In genomic region chr5:24443927-24444326, GRCm38 (mm10) we compare ENCODE assay signal across 8 mouse cellular contexts. TPM values are rescaled to one million over a fixed set of nuclear protein-coding genes. Genes with fewer than 3 reads are reported as not detected.
DNase-seq lines count a peak whose midpoint lies in the region; ATAC-seq and TF ChIP-seq lines count a peak whose summit lies in the region.

No protein-coding gene starts in this region.

- TF ChIP-seq POLR2A in liver, adult 2 months (IDR thresholded peaks at IDR 0.05; ENCODE audit: extremely low read depth, insufficient read depth, low read length) = no peak
- TF ChIP-seq POLR2A in lung, adult 2 months (IDR thresholded peaks at IDR 0.05; ENCODE audit: borderline replicate concordance, extremely low read depth, low read depth, low read length) = no peak

- no peaks in the 10 kb centered on the region for H3K9me3 ChIP-seq in embryonic facial prominence, embryonic 13.5 days
- H3K9me3 ChIP-seq in intestine, embryonic 15.5 days = no peaks in the 10 kb centered on the region
- no peaks in the 10 kb centered on the region for H3K9me3 ChIP-seq in neural tube, embryonic 14.5 days (ENCODE audit: control insufficient read depth, low read length)

- H3K79me2 ChIP-seq in liver, adult 2 months (ENCODE audit: control insufficient read depth, insufficient read depth, low read length) = peaks cover 7% of the 10 kb centered on the region; the same call in 1 of the 2 replicates

- no peaks in the 10 kb centered on the region for H3K27me3 ChIP-seq in liver, adult 2 months (ENCODE audit: control insufficient read depth, insufficient read depth, low read length)
- H3K27me3 ChIP-seq in embryonic facial prominence, embryonic 13.5 days = 0 out of 2 replicates have a peak, but pooled peaks cover 3% of the 10 kb centered on the region
- no peaks in the 10 kb centered on the region for H3K27me3 ChIP-seq in intestine, embryonic 15.5 days (replicated peaks)
- no peaks in the 10 kb centered on the region; the same call in 1 of the 2 replicates for H3K27me3 ChIP-seq in neural tube, embryonic 14.5 days (ENCODE audit: control insufficient read depth, insufficient read depth, low read length)

- no peak for TF ChIP-seq CTCF in liver, adult 2 months (IDR thresholded peaks at IDR 0.05; ENCODE audit: low read depth, low read length)
- no peak for TF ChIP-seq CTCF in lung, adult 2 months (IDR thresholded peaks at IDR 0.05; ENCODE audit: insufficient read depth, low read length)

- DNase-seq in liver, adult 2 months (ENCODE audit: extremely low read depth, low read depth, low spot score) = no peak
- no peak for DNase-seq in liver
- DNase-seq in right cerebral cortex, postnatal 14 days = no peak
- no peak for DNase-seq in ovary, postnatal 14 days (ENCODE audit: low spot score)
- DNase-seq in lung, adult 2 months = no peak

- no peak overlapping the region for H3K27ac ChIP-seq in liver, adult 2 months (replicated peaks; ENCODE audit: insufficient read depth, low read depth, low read length)
- 0 out of 2 replicates have a peak overlapping the region, but pooled peaks have one; percentile 92 for H3K27ac ChIP-seq in embryonic facial prominence, embryonic 13.5 days
- H3K27ac ChIP-seq in intestine, embryonic 15.5 days = no peak overlapping the region
- no peak overlapping the region for H3K27ac ChIP-seq in neural tube, embryonic 14.5 days (ENCODE audit: low read depth, low read length)

- peak overlapping the region; percentile 8; the same call in 1 of the 2 replicates for H3K4me3 ChIP-seq in liver, adult 2 months (ENCODE audit: insufficient read depth, low read depth, low read length)
- H3K4me3 ChIP-seq in embryonic facial prominence, embryonic 13.5 days = peak overlapping the region; percentile 93
- H3K4me3 ChIP-seq in intestine, embryonic 15.5 days (replicated peaks) = peak overlapping the region; percentile 96
- peak overlapping the region; percentile 89 for H3K4me3 ChIP-seq in neural tube, embryonic 14.5 days (ENCODE audit: low read depth, low read length)
- no peak overlapping the region for H3K4me3 ChIP-seq in lung, adult 2 months (replicated peaks; ENCODE audit: extremely low read depth, low read depth, low read length)

- peaks cover 17% of the 10 kb centered on the region for H3K4me1 ChIP-seq in liver, adult 2 months (ENCODE audit: control insufficient read depth, insufficient read depth, low read length)
- H3K4me1 ChIP-seq in embryonic facial prominence, embryonic 13.5 days = peaks cover 35% of the 10 kb centered on the region
- peaks cover 31% of the 10 kb centered on the region for H3K4me1 ChIP-seq in intestine, embryonic 15.5 days (replicated peaks)
- peaks cover 19% of the 10 kb centered on the region for H3K4me1 ChIP-seq in neural tube, embryonic 14.5 days (ENCODE audit: control insufficient read depth, insufficient read depth, low read length)
- H3K4me1 ChIP-seq in lung, adult 2 months (ENCODE audit: control insufficient read depth, insufficient read depth, low read length) = peaks cover 8% of the 10 kb centered on the region

- ATAC-seq in embryonic facial prominence, embryonic 13.5 days (ENCODE audit: insufficient number of reproducible peaks, insufficient read depth, low FRiP score, low TSS enrichment, low read depth) = no peak
- ATAC-seq in intestine, embryonic 15.5 days = no peak
- no peak for ATAC-seq in neural tube, embryonic 14.5 days (ENCODE audit: low read depth)

- WGBS in liver, adult 2 months = 86% methylated on average over 12 of the region's 12 CpGs
- WGBS in embryonic facial prominence, embryonic 13.5 days = 81% methylated on average over 12 of the region's 12 CpGs
- WGBS in intestine, embryonic 15.5 days = 83% methylated on average over 12 of the region's 12 CpGs
- 89% methylated on average over 12 of the region's 12 CpGs for WGBS in neural tube, embryonic 14.5 days
- WGBS in lung, adult 2 months = 83% methylated on average over 12 of the region's 12 CpGs

- no peak overlapping the region; the same call in 1 of the 2 replicates for H3K9ac ChIP-seq in liver, adult 2 months (ENCODE audit: low read depth, low read length)
- peak overlapping the region; percentile 96 for H3K9ac ChIP-seq in embryonic facial prominence, embryonic 13.5 days
- H3K9ac ChIP-seq in intestine, embryonic 15.5 days = peak overlapping the region; percentile 97
- H3K9ac ChIP-seq in neural tube, embryonic 14.5 days (replicated peaks; ENCODE audit: low read depth, low read length) = peak overlapping the region; percentile 91; the same call in 1 of the 2 replicates

- peak overlapping the region; percentile 92 for H3K4me2 ChIP-seq in embryonic facial prominence, embryonic 13.5 days
- H3K4me2 ChIP-seq in intestine, embryonic 15.5 days (replicated peaks) = peak overlapping the region; percentile 85
- H3K4me2 ChIP-seq in neural tube, embryonic 14.5 days (ENCODE audit: low read depth, low read length) = peak overlapping the region; percentile 89

- no peaks in the 10 kb centered on the region; the same call in 1 of the 2 replicates for H3K36me3 ChIP-seq in liver, adult 2 months (ENCODE audit: control insufficient read depth, insufficient read depth, low read length)
- peaks cover 49% of the 10 kb centered on the region for H3K36me3 ChIP-seq in embryonic facial prominence, embryonic 13.5 days
- H3K36me3 ChIP-seq in intestine, embryonic 15.5 days = peaks cover 33% of the 10 kb centered on the region
- H3K36me3 ChIP-seq in neural tube, embryonic 14.5 days (ENCODE audit: control insufficient read depth, insufficient read depth, low read length) = peaks cover 11% of the 10 kb centered on the region

RNA-seq across cellular contexts. Expression of gene Fastk, which starts 1.2 kb away (rescaled TPM):
- 22.3 and 28.5 TPM in 2 replicates for total RNA-seq in liver, adult 2 months (2014; rRNA removed)
- 104 and 166 TPM in 2 replicates for polyA plus RNA-seq in liver, adult 2 months (2012; rRNA removed)
- 106 and 109 TPM in 2 replicates for polyA plus RNA-seq in embryonic facial prominence, embryonic 13.5 days (2015; fragmentation: Nextera tagmentation; extraction: Ambion mirVana)
- 104 and 110 TPM in 2 replicates for polyA plus RNA-seq in intestine, embryonic 15.5 days (2015; fragmentation: Nextera tagmentation; extraction: Ambion mirVana)
- polyA plus RNA-seq in neural tube, embryonic 14.5 days (2014; fragmentation: Nextera tagmentation; extraction: Ambion mirVana) = 93.2 and 97.7 TPM in 2 replicates
- polyA plus RNA-seq in lung, adult 2 months (2012; rRNA removed) = 187 and 234 TPM in 2 replicates

RNA-seq across cellular contexts. Expression of gene Tmub1, which starts 3.7 kb away (rescaled TPM):
- 5.2 and 6.2 TPM in 2 replicates for total RNA-seq in liver, adult 2 months (2014; rRNA removed)
- polyA plus RNA-seq in liver, adult 2 months (2012; rRNA removed) = 30.7 and 35.2 TPM in 2 replicates
- polyA plus RNA-seq in embryonic facial prominence, embryonic 13.5 days (2015; fragmentation: Nextera tagmentation; extraction: Ambion mirVana) = 20.2 and 22.8 TPM in 2 replicates
- polyA plus RNA-seq in intestine, embryonic 15.5 days (2015; fragmentation: Nextera tagmentation; extraction: Ambion mirVana) = 22.4 and 23.6 TPM in 2 replicates
- 63.9 and 68.0 TPM in 2 replicates for polyA plus RNA-seq in neural tube, embryonic 14.5 days (2014; fragmentation: Nextera tagmentation; extraction: Ambion mirVana)
- polyA plus RNA-seq in lung, adult 2 months (2012; rRNA removed) = 49.5 and 56.4 TPM in 2 replicates

RNA-seq across cellular contexts. Expression of gene Agap3, which starts 8.1 kb away (rescaled TPM):
- 13.8 and 17.9 TPM in 2 replicates for total RNA-seq in liver, adult 2 months (2014; rRNA removed)
- polyA plus RNA-seq in liver, adult 2 months (2012; rRNA removed) = 33.7 and 37.8 TPM in 2 replicates
- 31.5 and 31.6 TPM in 2 replicates for polyA plus RNA-seq in embryonic facial prominence, embryonic 13.5 days (2015; fragmentation: Nextera tagmentation; extraction: Ambion mirVana)
- polyA plus RNA-seq in intestine, embryonic 15.5 days (2015; fragmentation: Nextera tagmentation; extraction: Ambion mirVana) = 28.7 and 28.9 TPM in 2 replicates
- 59.3 and 63.6 TPM in 2 replicates for polyA plus RNA-seq in neural tube, embryonic 14.5 days (2014; fragmentation: Nextera tagmentation; extraction: Ambion mirVana)
- 127 TPM in 2 replicates for polyA plus RNA-seq in lung, adult 2 months (2012; rRNA removed)

RNA-seq across cellular contexts. Expression of gene Slc4a2, which starts 20.3 kb away (rescaled TPM):
- 15.4 and 22.7 TPM in 2 replicates for total RNA-seq in liver, adult 2 months (2014; rRNA removed)
- polyA plus RNA-seq in liver, adult 2 months (2012; rRNA removed) = 33.5 and 40.4 TPM in 2 replicates
- polyA plus RNA-seq in embryonic facial prominence, embryonic 13.5 days (2015; fragmentation: Nextera tagmentation; extraction: Ambion mirVana) = 41.0 and 41.2 TPM in 2 replicates
- polyA plus RNA-seq in intestine, embryonic 15.5 days (2015; fragmentation: Nextera tagmentation; extraction: Ambion mirVana) = 41.1 and 46.9 TPM in 2 replicates
- polyA plus RNA-seq in neural tube, embryonic 14.5 days (2014; fragmentation: Nextera tagmentation; extraction: Ambion mirVana) = 11.2 and 13.8 TPM in 2 replicates
- 84.6 and 86.8 TPM in 2 replicates for polyA plus RNA-seq in lung, adult 2 months (2012; rRNA removed)

RNA-seq across cellular contexts. Expression of gene Cdk5, which starts 20.6 kb away (rescaled TPM):
- 9.5 and 10.0 TPM in 2 replicates for total RNA-seq in liver, adult 2 months (2014; rRNA removed)
- 34.6 and 38.4 TPM in 2 replicates for polyA plus RNA-seq in liver, adult 2 months (2012; rRNA removed)
- polyA plus RNA-seq in embryonic facial prominence, embryonic 13.5 days (2015; fragmentation: Nextera tagmentation; extraction: Ambion mirVana) = 55.7 and 62.1 TPM in 2 replicates
- polyA plus RNA-seq in intestine, embryonic 15.5 days (2015; fragmentation: Nextera tagmentation; extraction: Ambion mirVana) = 35.5 and 38.3 TPM in 2 replicates
- 119 and 126 TPM in 2 replicates for polyA plus RNA-seq in neural tube, embryonic 14.5 days (2014; fragmentation: Nextera tagmentation; extraction: Ambion mirVana)
- 47.0 and 71.4 TPM in 2 replicates for polyA plus RNA-seq in lung, adult 2 months (2012; rRNA removed)
